Comparison of ENCODE assay signal across 8 mouse cellular contexts in the genomic region with DNA sequence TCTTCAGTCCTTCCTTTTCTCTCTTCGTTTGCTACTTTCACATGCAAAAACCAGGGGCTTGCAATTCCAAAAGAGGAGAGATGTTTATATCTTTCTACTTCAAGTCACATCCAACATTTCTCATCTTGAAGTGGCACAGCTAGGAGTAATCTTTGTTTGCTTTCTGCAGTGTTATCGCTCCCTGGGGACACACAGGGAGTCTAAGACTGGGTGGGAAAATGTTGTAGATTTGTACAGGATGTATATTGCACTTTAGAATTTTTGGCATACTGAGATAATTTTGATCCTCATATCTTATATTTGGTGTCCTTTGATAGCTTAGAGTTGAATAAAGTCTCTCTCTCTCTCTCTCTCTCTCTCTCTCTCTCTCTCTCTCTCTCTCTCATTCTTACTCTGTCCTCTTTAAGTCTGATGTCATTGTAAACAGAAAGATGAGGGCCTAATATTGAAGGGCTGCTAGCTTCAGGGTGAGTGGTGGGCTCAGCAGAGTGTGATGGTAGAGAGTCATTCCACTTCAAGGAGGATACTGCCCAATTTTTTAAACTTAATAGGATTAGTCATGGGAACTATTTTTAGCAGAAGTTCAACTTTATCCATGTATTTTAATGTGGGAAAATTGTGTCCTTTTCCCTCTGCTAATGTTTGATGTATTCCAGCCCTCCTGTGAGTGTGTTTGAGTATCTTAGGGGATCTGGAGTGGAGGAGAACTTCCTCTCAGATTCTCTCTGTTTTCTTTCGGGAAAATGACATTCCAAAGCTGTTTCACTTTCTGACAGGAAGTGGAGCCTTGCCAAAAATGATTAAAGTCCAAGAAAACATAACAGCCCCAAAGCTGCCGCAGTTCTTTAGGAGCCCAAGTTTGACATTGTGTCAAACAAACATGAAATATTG.
DNase-seq lines count a peak whose midpoint lies in the region; ATAC-seq lines count a peak whose summit lies in the region.

No protein-coding gene starts in this region.

- 0 out of 2 replicates have a peak, but pooled peaks cover 2% of the 10 kb centered on the region for H3K4me1 ChIP-seq in kidney, embryonic 15.5 days
- H3K4me1 ChIP-seq in stomach, embryonic 16.5 days (ENCODE audit: control insufficient read depth, insufficient read depth, low read length), result no peaks in the 10 kb centered on the region

- H3K4me2 ChIP-seq in kidney, embryonic 15.5 days, result no peak overlapping the region
- no peak overlapping the region for H3K4me2 ChIP-seq in stomach, embryonic 16.5 days (ENCODE audit: low read depth, low read length)

- peak; percentile 18 for DNase-seq in embryo, embryonic 10 days (ENCODE audit: low spot score)
- DNase-seq in embryo, embryonic 9.5 days (ENCODE audit: extremely low spot score), result no peak
- DNase-seq in ovary, adult 18-20 months (ENCODE audit: low spot score), result peak; percentile 6
- DNase-seq in ovary, postnatal 14 days (ENCODE audit: low spot score), result no peak
- no peak for DNase-seq in frontal cortex, postnatal 14 days (ENCODE audit: low spot score in 2 of 2)

- H3K36me3 ChIP-seq in kidney, embryonic 15.5 days, result no peaks in the 10 kb centered on the region
- H3K36me3 ChIP-seq in stomach, embryonic 16.5 days (ENCODE audit: control insufficient read depth, insufficient read depth, low read length), result no peaks in the 10 kb centered on the region

- peak; percentile 78 for ATAC-seq in kidney, embryonic 15.5 days (replicated peaks; ENCODE audit: low FRiP score)
- peak; percentile 56; the same call in 1 of the 2 replicates for ATAC-seq in stomach, embryonic 16.5 days (ENCODE audit: insufficient read depth, low FRiP score)
- no peak for ATAC-seq in erythroblast, adult 5-6 weeks (replicated peaks; ENCODE audit: low FRiP score, poor library complexity, severe bottlenecking)

- H3K9ac ChIP-seq in kidney, embryonic 15.5 days, result no peak overlapping the region
- H3K9ac ChIP-seq in stomach, embryonic 16.5 days (ENCODE audit: low read length), result no peak overlapping the region

- no peak overlapping the region for H3K4me3 ChIP-seq in kidney, embryonic 15.5 days (replicated peaks)
- H3K4me3 ChIP-seq in stomach, embryonic 16.5 days (replicated peaks; ENCODE audit: low read length), result no peak overlapping the region

- WGBS in kidney, embryonic 15.5 days, result 37% methylated on average over 4 of the region's 4 CpGs
- WGBS in stomach, embryonic 16.5 days, result 20% methylated on average over 4 of the region's 4 CpGs

- H3K27ac ChIP-seq in kidney, embryonic 15.5 days, result peak overlapping the region; percentile 77
- H3K27ac ChIP-seq in stomach, embryonic 16.5 days (ENCODE audit: low read length), result peak overlapping the region; percentile 57; the same call in 1 of the 2 replicates

- H3K27me3 ChIP-seq in kidney, embryonic 15.5 days, result no peaks in the 10 kb centered on the region
- H3K27me3 ChIP-seq in stomach, embryonic 16.5 days (ENCODE audit: control insufficient read depth, insufficient read depth, low read length), result no peaks in the 10 kb centered on the region

- no peaks in the 10 kb centered on the region for H3K9me3 ChIP-seq in kidney, embryonic 15.5 days (replicated peaks)
- no peaks in the 10 kb centered on the region for H3K9me3 ChIP-seq in stomach, embryonic 16.5 days (replicated peaks; ENCODE audit: control insufficient read depth, low read length)

Comparison
In these comparisons a context has a peak if more than half of its experiments do, and no peak if none do; other contexts are left out.
1. DNase-seq: peak in embryo, embryonic 10 days (single experiment) and ovary, adult 18-20 months (single experiment); none in embryo, embryonic 9.5 days (single experiment), ovary, postnatal 14 days (single experiment) and frontal cortex, postnatal 14 days (0 of 2).